ENCODE assay signal across 9 mouse cellular contexts in the genomic region with DNA sequence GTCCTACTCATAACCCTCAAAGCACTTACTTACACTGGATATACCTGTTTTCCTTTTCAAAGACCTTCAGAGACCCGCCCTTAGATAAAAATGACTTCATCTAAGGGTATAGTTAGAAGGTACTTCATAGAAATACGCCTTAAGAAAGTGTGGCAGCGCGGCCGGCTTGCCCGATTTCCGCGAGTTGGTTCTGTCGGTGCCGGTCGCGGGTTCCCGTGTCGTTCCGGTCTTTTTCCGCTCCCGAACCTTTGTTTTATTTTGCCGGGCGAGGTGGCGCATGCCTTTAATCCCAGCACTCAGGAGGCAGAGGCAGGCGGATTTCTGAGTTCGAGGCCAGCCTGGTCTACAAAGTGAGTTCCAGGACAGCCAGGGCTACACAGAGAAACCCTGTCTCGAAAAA. TPM values are rescaled to one million over a fixed set of nuclear protein-coding genes. Genes with fewer than 3 reads are reported as not detected.
DNase-seq lines count a peak whose midpoint lies in the region; ATAC-seq and TF ChIP-seq lines count a peak whose summit lies in the region.
"Not testable (repeated sequence)": the region's sequence is repeated elsewhere in the genome, so short reads cannot be mapped to it uniquely, and the experiment has no call there.
"Had no signal": no experiment of that assay in that cellular context is flagged by ENCODE, and none has a peak within 500 bp of the region (broad histone marks: within the 10 kb centered on the region; RNA-seq: fewer than 3 reads in every experiment).

No protein-coding gene starts in this region.

- in situ Hi-C loops in CH12.LX (cut with MboI; ENCODE audit: low pct_ligation_motif_present, low pct_unique_long_range_greater_than_20kb, low sequenced_read_pairs), result not testable (repeated sequence)

- not testable (repeated sequence) for TF ChIP-seq RAD21 in CH12.LX (IDR thresholded peaks at IDR 0.05; ENCODE audit: low read depth, low read length)

- ATAC-seq in embryonic facial prominence, embryonic 15.5 days (ENCODE audit: insufficient number of reproducible peaks, low FRiP score, low TSS enrichment, low read depth); heart, embryonic 16.5 days (replicated peaks; ENCODE audit: extremely low read depth, insufficient read depth, low FRiP score); kidney, postnatal 0 days (replicated peaks; ENCODE audit: low FRiP score, low read depth); liver, embryonic 16.5 days (ENCODE audit: low read depth); stomach, embryonic 16.5 days (ENCODE audit: insufficient read depth, low FRiP score): not testable (repeated sequence)

- not testable (repeated sequence) for TF ChIP-seq CTCF in CH12.LX (conservative IDR thresholded peaks at IDR 0.05 in 1 of 2, IDR thresholded peaks at IDR 0.05 in 1 of 2; ENCODE audit: low read depth in 2 of 2, low read length in 2 of 2); kidney, postnatal 0 days (IDR thresholded peaks at IDR 0.05; ENCODE audit: low read depth)

- not testable (repeated sequence) for TF ChIP-seq POLR2A in CH12.LX (IDR thresholded peaks at IDR 0.05; ENCODE audit: low read depth, low read length)

- peak overlapping the region; percentile 67 for H3K4me2 ChIP-seq in CH12.LX (ENCODE audit: insufficient read depth, low read depth, poor library complexity, severe bottlenecking)
- H3K4me2 ChIP-seq in embryonic facial prominence, embryonic 15.5 days (replicated peaks), result peak overlapping the region; percentile 91
- H3K4me2 ChIP-seq in heart, embryonic 16.5 days (ENCODE audit: low read depth, low read length), result peak overlapping the region; percentile 84
- peak overlapping the region; percentile 73 for H3K4me2 ChIP-seq in kidney, postnatal 0 days (ENCODE audit: low read length)
- H3K4me2 ChIP-seq in liver, embryonic 16.5 days (ENCODE audit: low read depth, low read length), result peak overlapping the region; percentile 92
- H3K4me2 ChIP-seq in stomach, embryonic 16.5 days (ENCODE audit: low read depth, low read length), result peak overlapping the region; percentile 85

- H3K27ac ChIP-seq in CH12.LX (ENCODE audit: insufficient read depth, low read depth), result peak overlapping the region; percentile 68; the same call in 1 of the 2 replicates
- peak overlapping the region; percentile 92; the same call in 1 of the 2 replicates for H3K27ac ChIP-seq in embryonic facial prominence, embryonic 15.5 days (replicated peaks)
- peak overlapping the region; percentile 90 for H3K27ac ChIP-seq in heart, embryonic 16.5 days (ENCODE audit: low read length)
- peak overlapping the region; percentile 96 for H3K27ac ChIP-seq in kidney, postnatal 0 days
- H3K27ac ChIP-seq in liver, embryonic 16.5 days (ENCODE audit: low read length), result peak overlapping the region; percentile 83
- peak overlapping the region; percentile 96 for H3K27ac ChIP-seq in stomach, embryonic 16.5 days (ENCODE audit: low read length)

- not testable (repeated sequence) for TF ChIP-seq EP300 in CH12.LX (IDR thresholded peaks at IDR 0.05; ENCODE audit: low read length)

- peaks cover 8 to 37% of the 10 kb centered on the region in 2 experiments for H3K36me3 ChIP-seq in CH12.LX (replicated peaks in 1 of 2; ENCODE audit: control insufficient read depth in 1 of 2, insufficient read depth in 1 of 2, low read length in 1 of 2)
- peaks cover 13% of the 10 kb centered on the region; the same call in 1 of the 2 replicates for H3K36me3 ChIP-seq in embryonic facial prominence, embryonic 15.5 days
- H3K36me3 ChIP-seq in heart, embryonic 16.5 days (ENCODE audit: control insufficient read depth, insufficient read depth); kidney, postnatal 0 days (ENCODE audit: insufficient read depth, low read length); liver, embryonic 16.5 days (ENCODE audit: control insufficient read depth, insufficient read depth); stomach, embryonic 16.5 days (ENCODE audit: control insufficient read depth, insufficient read depth, low read length): not testable (repeated sequence)

- H3K9ac ChIP-seq in CH12.LX (ENCODE audit: insufficient read depth, low read depth), result peak overlapping the region; percentile 73
- H3K9ac ChIP-seq in embryonic facial prominence, embryonic 15.5 days, result peak overlapping the region; percentile 56
- H3K9ac ChIP-seq in heart, embryonic 16.5 days (ENCODE audit: low read length), result peak overlapping the region; percentile 95
- H3K9ac ChIP-seq in kidney, postnatal 0 days (ENCODE audit: low read depth, low read length), result peak overlapping the region; percentile 85
- peak overlapping the region; percentile 85 for H3K9ac ChIP-seq in liver, embryonic 16.5 days (ENCODE audit: low read depth, low read length)
- peak overlapping the region; percentile 95 for H3K9ac ChIP-seq in stomach, embryonic 16.5 days (ENCODE audit: low read length)

- 12% methylated on average over 23 of the region's 23 CpGs for WGBS in embryonic facial prominence, embryonic 15.5 days
- 11% methylated on average over 23 of the region's 23 CpGs for WGBS in heart, embryonic 16.5 days
- 14% methylated on average over 23 of the region's 23 CpGs for WGBS in kidney, postnatal 0 days
- 8% methylated on average over 23 of the region's 23 CpGs for WGBS in liver, embryonic 16.5 days (ENCODE audit: insufficient replicate concordance)
- WGBS in stomach, embryonic 16.5 days, result 11% methylated on average over 23 of the region's 23 CpGs

- H3K4me3 ChIP-seq in CH12.LX (replicated peaks in 1 of 3; ENCODE audit: low read depth in 2 of 3, low read length in 2 of 3, poor library complexity in 1 of 3), result peak overlapping the region; percentile 86 to 95 (median 89)
- peak overlapping the region; percentile 70 for H3K4me3 ChIP-seq in embryonic facial prominence, embryonic 15.5 days (replicated peaks)
- H3K4me3 ChIP-seq in heart, embryonic 16.5 days (ENCODE audit: low read length), result peak overlapping the region; percentile 90
- peak overlapping the region; percentile 74 for H3K4me3 ChIP-seq in kidney, postnatal 0 days (replicated peaks; ENCODE audit: low read depth, low read length)
- H3K4me3 ChIP-seq in liver, embryonic 16.5 days (ENCODE audit: low read depth, low read length), result peak overlapping the region; percentile 80
- peak overlapping the region; percentile 93 for H3K4me3 ChIP-seq in stomach, embryonic 16.5 days (replicated peaks; ENCODE audit: low read length)

- not testable (repeated sequence) for H3K9me3 ChIP-seq in CH12.LX (replicated peaks; ENCODE audit: low read length); embryonic facial prominence, embryonic 15.5 days (replicated peaks); heart, embryonic 16.5 days (replicated peaks; ENCODE audit: control insufficient read depth, low read length); kidney, postnatal 0 days (replicated peaks; ENCODE audit: low read length); liver, embryonic 16.5 days (replicated peaks; ENCODE audit: control insufficient read depth, low read length); stomach, embryonic 16.5 days (replicated peaks; ENCODE audit: control insufficient read depth, low read length)

- dilution Hi-C loops in CH12.LX (cut with MboI; ENCODE audit: extremely low pct_ligation_motif_present, extremely low pct_unique_long_range_greater_than_20kb, low sequenced_read_pairs), result loop anchor here (25.0 kb wide), 1 partner anchor 129 kb away; no protein-coding TSS in a partner anchor

- DNase-seq in CH12.LX (ENCODE audit: extremely low read depth), result peak; percentile 87
- DNase-seq in brain, adult 2 months (ENCODE audit: low read depth, low spot score), result peak; percentile 95
- DNase-seq in kidney, postnatal 0 days (ENCODE audit: low spot score), result peak; percentile 75
- peak; percentile 75 for DNase-seq in neural tube, embryonic 10.5 days (ENCODE audit: extremely low spot score, low spot score)

- peaks cover 7 to 21% of the 10 kb centered on the region in 2 experiments for H3K4me1 ChIP-seq in CH12.LX (ENCODE audit: control insufficient read depth in 1 of 2, insufficient read depth in 2 of 2)
- not testable (repeated sequence) for H3K4me1 ChIP-seq in embryonic facial prominence, embryonic 15.5 days; heart, embryonic 16.5 days (ENCODE audit: control insufficient read depth, insufficient read depth, low read length); kidney, postnatal 0 days (replicated peaks; ENCODE audit: insufficient read depth, low read length)
- H3K4me1 ChIP-seq in liver, embryonic 16.5 days (ENCODE audit: control insufficient read depth, low read depth, low read length), result peaks cover 16% of the 10 kb centered on the region
- peaks cover 13% of the 10 kb centered on the region for H3K4me1 ChIP-seq in stomach, embryonic 16.5 days (ENCODE audit: control insufficient read depth, insufficient read depth, low read length)

- H3K27me3 ChIP-seq in CH12.LX (replicated peaks); embryonic facial prominence, embryonic 15.5 days; heart, embryonic 16.5 days (ENCODE audit: control insufficient read depth, insufficient read depth, low read length); kidney, postnatal 0 days (ENCODE audit: insufficient read depth, low read length); liver, embryonic 16.5 days (ENCODE audit: control insufficient read depth, insufficient read depth, low read depth, low read length); stomach, embryonic 16.5 days (ENCODE audit: control insufficient read depth, insufficient read depth, low read length): not testable (repeated sequence)

- H3K79me2 ChIP-seq in CH12.LX (replicated peaks; ENCODE audit: control insufficient read depth, extremely low read depth, insufficient read depth, poor library complexity, severe bottlenecking), result not testable (repeated sequence)

RNA-seq across cellular contexts. Expression of gene Taco1, which starts 0.8 kb away (rescaled TPM):
- 35.7 and 35.8 TPM in 2 replicates for total RNA-seq in CH12.LX (2012; rRNA removed)
- total RNA-seq in CH12.LX (2014; rRNA removed), result 32.6 and 33.2 TPM in 2 replicates
- 30.8 and 32.9 TPM in 2 replicates for polyA plus RNA-seq in CH12.LX (2012; ENCODE audit: insufficient read length, low read depth)
- polyA plus RNA-seq in embryonic facial prominence, embryonic 15.5 days (2015; fragmentation: Nextera tagmentation; extraction: Ambion mirVana), result 9.2 and 10.1 TPM in 2 replicates
- 13.0 and 15.6 TPM in 2 replicates for polyA plus RNA-seq in heart, embryonic 16.5 days (2015; fragmentation: Nextera tagmentation; extraction: Ambion mirVana)
- polyA plus RNA-seq in kidney, postnatal 0 days (2015; fragmentation: Nextera tagmentation; extraction: Ambion mirVana), result 10.5 and 10.8 TPM in 2 replicates
- polyA plus RNA-seq in liver, embryonic 16.5 days (2015; fragmentation: Nextera tagmentation; extraction: Ambion mirVana), result 5.6 and 6.4 TPM in 2 replicates
- 10.5 and 12.2 TPM in 2 replicates for polyA plus RNA-seq in stomach, embryonic 16.5 days (2015; fragmentation: Nextera tagmentation; extraction: Ambion mirVana)

RNA-seq across cellular contexts. Expression of gene Map3k3, which starts 17.8 kb away (rescaled TPM):
- total RNA-seq in CH12.LX (2012; rRNA removed), result 34.1 and 37.3 TPM in 2 replicates
- 28.8 and 30.3 TPM in 2 replicates for total RNA-seq in CH12.LX (2014; rRNA removed)
- polyA plus RNA-seq in CH12.LX (2012; ENCODE audit: insufficient read length, low read depth), result 26.8 and 32.3 TPM in 2 replicates
- 27.5 and 27.6 TPM in 2 replicates for polyA plus RNA-seq in embryonic facial prominence, embryonic 15.5 days (2015; fragmentation: Nextera tagmentation; extraction: Ambion mirVana)
- 17.6 and 21.7 TPM in 2 replicates for polyA plus RNA-seq in heart, embryonic 16.5 days (2015; fragmentation: Nextera tagmentation; extraction: Ambion mirVana)
- polyA plus RNA-seq in kidney, postnatal 0 days (2015; fragmentation: Nextera tagmentation; extraction: Ambion mirVana), result 20.0 and 20.5 TPM in 2 replicates
- 2.4 and 3.6 TPM in 2 replicates for polyA plus RNA-seq in liver, embryonic 16.5 days (2015; fragmentation: Nextera tagmentation; extraction: Ambion mirVana)
- 8.1 and 8.2 TPM in 2 replicates for polyA plus RNA-seq in stomach, embryonic 16.5 days (2015; fragmentation: Nextera tagmentation; extraction: Ambion mirVana)

RNA-seq across cellular contexts. Expression of gene Dcaf7, which starts 29.9 kb away (rescaled TPM):
- total RNA-seq in CH12.LX (2012; rRNA removed), result 71.5 and 71.6 TPM in 2 replicates
- 74.4 and 79.5 TPM in 2 replicates for total RNA-seq in CH12.LX (2014; rRNA removed)
- polyA plus RNA-seq in CH12.LX (2012; ENCODE audit: insufficient read length, low read depth), result 83.1 and 93.4 TPM in 2 replicates
- polyA plus RNA-seq in embryonic facial prominence, embryonic 15.5 days (2015; fragmentation: Nextera tagmentation; extraction: Ambion mirVana), result 59.9 and 64.3 TPM in 2 replicates
- 44.6 and 47.2 TPM in 2 replicates for polyA plus RNA-seq in heart, embryonic 16.5 days (2015; fragmentation: Nextera tagmentation; extraction: Ambion mirVana)
- 41.0 and 43.1 TPM in 2 replicates for polyA plus RNA-seq in kidney, postnatal 0 days (2015; fragmentation: Nextera tagmentation; extraction: Ambion mirVana)
- 25.1 and 27.5 TPM in 2 replicates for polyA plus RNA-seq in liver, embryonic 16.5 days (2015; fragmentation: Nextera tagmentation; extraction: Ambion mirVana)
- 53.3 and 54.3 TPM in 2 replicates for polyA plus RNA-seq in stomach, embryonic 16.5 days (2015; fragmentation: Nextera tagmentation; extraction: Ambion mirVana)

RNA-seq across cellular contexts. Expression of gene Kcnh6, which starts 58.7 kb away (rescaled TPM):
- total RNA-seq in CH12.LX (2012; rRNA removed) (0.13 and 0.25 TPM in 2 replicates), CH12.LX (2014; rRNA removed) (not detected in 2 replicates)
- 0.19 TPM in 2 replicates for polyA plus RNA-seq in CH12.LX (2012; ENCODE audit: insufficient read length, low read depth)
- 0.76 and 0.98 TPM in 2 replicates for polyA plus RNA-seq in embryonic facial prominence, embryonic 15.5 days (2015; fragmentation: Nextera tagmentation; extraction: Ambion mirVana)
- polyA plus RNA-seq in heart, embryonic 16.5 days (2015; fragmentation: Nextera tagmentation; extraction: Ambion mirVana), result 0.35 and 0.46 TPM in 2 replicates
- 0.05 and 0.10 TPM in 2 replicates for polyA plus RNA-seq in kidney, postnatal 0 days (2015; fragmentation: Nextera tagmentation; extraction: Ambion mirVana)
- 0.05 and 0.08 TPM in 2 replicates for polyA plus RNA-seq in liver, embryonic 16.5 days (2015; fragmentation: Nextera tagmentation; extraction: Ambion mirVana)
- polyA plus RNA-seq in stomach, embryonic 16.5 days (2015; fragmentation: Nextera tagmentation; extraction: Ambion mirVana), result 0.46 and 0.92 TPM in 2 replicates
- total RNA-seq: granulocyte monocyte progenitor cell, adult 5-6 weeks had no signal
